Mouse (Mus musculus): ENCODE results near the gene Cyp2j5.
A peak's percentile ranks its signal among the peaks of the same experiment; 100 is the strongest.
"Not testable (repeated sequence)": the region's sequence is repeated elsewhere in the genome, so short reads cannot be mapped to it uniquely, and the experiment has no call there.

Cyp2j5 gene

DNA sequence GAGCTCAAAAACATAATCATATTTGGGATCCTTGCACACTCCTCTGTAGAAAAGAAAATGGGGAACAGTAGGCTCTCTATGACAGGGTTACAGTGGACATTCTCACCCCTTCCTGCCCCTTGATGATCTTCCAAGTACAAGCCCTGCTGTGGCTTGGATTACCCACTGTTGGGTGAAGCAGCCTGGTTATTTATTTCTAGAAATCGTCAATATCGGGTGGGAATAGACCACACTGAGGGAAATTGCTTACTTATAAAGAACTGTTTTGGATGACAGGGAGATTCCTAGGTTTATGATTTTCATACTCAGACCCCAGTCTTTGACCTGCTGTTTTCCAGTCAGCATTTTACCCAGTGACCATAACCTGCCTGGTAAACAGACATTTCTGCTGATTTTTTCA lies at the start of gene Cyp2j5:
TSS of gene Cyp2j5 (minus strand) at position 164 of the 400 bp plus-strand sequence.
- DNase-seq = no peak

DNA sequence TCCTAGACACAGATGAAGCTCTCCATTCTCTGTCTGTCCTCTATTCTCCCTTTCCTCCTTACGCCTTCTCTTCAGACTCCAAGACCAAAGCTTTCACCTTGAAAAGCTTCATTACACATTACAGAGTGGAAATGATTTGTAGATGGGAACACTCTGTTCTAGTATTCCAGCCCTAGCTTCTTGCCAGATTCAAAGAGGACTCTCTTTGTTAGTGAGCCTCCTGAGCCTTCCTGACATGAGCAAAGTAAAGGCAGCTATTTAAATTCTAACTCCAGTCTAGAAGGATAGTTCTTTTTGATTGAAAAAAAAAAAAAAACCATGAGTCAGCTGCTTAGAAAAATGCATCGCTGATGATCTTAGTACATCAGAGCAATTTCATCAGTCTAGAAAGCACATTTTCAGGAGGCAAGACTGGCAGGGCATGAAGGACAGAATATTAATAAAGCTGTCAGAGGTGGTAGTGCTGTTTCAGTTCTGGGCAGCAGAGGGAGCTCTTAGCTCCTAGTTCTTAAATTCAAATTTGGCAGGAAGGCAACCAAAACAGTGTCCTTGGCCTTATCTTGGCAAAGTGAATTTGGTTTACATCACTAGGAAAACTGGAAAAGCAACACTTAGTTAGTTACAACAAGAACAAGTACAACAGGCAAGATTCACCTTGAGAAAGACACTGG lies 41.5 kb upstream of the Cyp2j5 start:
- peak; percentile 63 for DNase-seq

GRCm38 (mm10) chr4:96698218-96698561 lies 34.2 kb upstream of the Cyp2j5 start:
- DNase-seq = no peak

DNA sequence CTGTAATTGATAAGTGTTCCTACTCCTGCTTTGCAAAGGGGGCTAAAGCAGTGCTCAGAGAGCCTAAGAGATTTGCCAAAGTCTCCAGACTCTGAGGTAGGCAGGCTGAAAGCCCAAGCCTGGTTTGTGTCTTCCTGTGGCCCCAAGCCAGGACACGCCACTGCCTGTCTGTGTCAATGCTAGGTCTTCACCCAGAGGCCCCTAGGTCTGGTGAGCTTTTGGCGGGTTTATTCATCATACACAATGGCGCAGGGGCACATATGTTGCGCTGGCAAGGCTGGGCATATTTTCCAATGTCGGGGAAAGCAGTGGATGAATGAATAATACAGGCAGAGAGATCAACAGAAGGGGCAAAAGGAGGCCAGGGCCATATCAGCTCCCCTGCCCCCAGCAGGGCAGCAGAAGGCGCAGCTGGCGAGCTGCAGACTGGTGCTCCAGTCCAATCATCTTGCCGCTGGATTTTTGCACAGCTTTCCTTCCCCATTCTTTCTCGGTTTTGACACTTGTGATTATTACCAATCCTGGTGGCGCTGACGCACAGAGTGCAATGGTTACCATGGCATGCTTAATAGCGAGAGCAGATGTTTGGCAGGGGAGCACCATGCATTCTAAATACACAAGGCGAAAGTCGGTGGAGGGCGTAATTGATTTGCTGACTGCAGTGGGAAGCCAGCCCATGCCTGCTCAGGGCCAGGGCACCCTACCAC lies 33.7 kb upstream of the Cyp2j5 start:
- DNase-seq = no peak

GRCm38 (mm10) chr4:96696614-96697360 lies 32.8 kb upstream of the Cyp2j5 start:
- peak; percentile 68 for DNase-seq

GRCm38 (mm10) chr4:96687358-96687803 lies 23.4 kb upstream of the Cyp2j5 start:
- no peak for DNase-seq

GRCm38 (mm10) chr4:96683474-96683873 lies 19.5 kb upstream of the Cyp2j5 start:
- DNase-seq = no peak

- no peak for DNase-seq
These were observed 17.0 kb upstream of the Cyp2j5 start for GRCm38 (mm10) chr4:96680966-96681365.

GRCm38 (mm10) chr4:96680233-96680632 lies 16.3 kb upstream of the Cyp2j5 start:
- no peak for DNase-seq

DNA sequence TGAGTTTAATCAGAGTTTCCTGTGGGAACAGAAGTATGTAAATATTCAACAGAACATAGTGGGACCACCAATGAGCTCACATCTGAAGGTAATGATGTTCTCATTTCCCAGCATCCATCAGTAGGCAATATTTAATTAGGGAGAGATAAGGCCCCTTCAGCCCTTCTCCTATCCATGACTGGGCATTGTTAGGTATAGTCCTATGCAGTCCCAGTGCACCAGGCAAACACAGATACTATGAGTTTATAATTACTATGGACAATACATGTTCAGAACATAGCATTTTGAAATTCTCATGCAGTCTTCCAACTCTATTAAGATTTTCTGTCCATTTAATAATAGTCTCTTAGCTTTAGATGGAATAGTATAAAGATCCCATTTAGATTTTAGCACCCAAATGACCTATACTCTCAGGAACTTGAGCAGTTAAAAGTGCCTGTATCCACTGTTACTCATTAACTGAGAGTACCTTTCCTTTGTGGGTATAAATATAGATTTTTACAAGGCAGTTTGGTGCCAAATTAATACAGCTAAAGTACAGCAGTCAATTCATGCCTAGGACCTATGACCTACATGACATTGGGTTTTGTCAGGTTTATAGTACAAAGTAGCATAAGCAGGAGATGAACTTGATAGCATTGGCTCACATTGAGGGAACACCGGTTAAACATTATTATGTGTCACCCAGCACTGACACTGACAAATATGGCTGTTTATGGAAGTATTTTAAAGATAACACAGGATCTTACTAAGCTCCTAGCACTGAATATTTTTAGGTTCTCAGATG lies 907 bp upstream of the Cyp2j5 start:
- no peak for DNase-seq

DNA sequence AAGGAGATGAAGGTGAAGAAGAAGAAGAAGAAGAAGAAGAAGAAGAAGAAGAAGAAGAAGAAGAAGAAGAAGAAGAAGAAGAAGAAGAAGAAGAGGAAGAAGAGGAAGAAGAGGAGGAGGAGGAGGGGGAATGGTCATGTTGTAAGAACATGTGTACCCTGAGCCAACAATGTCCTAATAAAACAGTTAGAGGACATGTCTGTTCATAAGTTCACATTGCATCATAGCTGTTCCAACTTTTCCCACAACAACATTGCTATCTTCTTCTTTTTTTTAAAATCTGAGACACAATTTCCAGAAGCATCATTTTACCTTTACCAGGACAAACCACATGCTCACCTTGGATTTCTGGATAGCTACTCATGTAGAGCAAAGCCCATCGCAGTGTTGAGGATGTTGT lies 28.5 kb downstream of the Cyp2j5 start:
- DNase-seq = no peak

DNA sequence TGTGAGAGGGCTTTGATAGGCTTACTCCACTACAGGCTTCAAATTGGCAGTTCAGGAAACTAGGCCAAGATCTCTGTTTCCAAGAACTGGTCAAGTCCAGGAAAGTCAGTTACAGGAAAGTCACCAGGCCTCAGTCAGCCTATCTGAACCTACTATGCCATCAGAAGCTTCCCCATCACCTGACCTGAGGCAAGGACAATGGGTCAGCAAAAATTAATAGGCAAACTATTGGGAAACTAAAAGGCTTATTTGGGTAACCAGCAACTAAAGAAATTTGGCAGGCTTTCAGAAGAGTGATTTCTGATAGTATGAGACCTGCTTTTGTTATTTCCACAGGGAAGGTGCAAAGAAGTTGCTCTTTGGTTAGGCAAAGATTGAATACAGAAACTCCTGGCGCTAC lies 41.5 kb downstream of the Cyp2j5 start:
- DNase-seq = no peak

GRCm38 (mm10) chr4:96591791-96592150 lies 72.2 kb downstream of the Cyp2j5 start:
- DNase-seq = peak; percentile 44

DNA sequence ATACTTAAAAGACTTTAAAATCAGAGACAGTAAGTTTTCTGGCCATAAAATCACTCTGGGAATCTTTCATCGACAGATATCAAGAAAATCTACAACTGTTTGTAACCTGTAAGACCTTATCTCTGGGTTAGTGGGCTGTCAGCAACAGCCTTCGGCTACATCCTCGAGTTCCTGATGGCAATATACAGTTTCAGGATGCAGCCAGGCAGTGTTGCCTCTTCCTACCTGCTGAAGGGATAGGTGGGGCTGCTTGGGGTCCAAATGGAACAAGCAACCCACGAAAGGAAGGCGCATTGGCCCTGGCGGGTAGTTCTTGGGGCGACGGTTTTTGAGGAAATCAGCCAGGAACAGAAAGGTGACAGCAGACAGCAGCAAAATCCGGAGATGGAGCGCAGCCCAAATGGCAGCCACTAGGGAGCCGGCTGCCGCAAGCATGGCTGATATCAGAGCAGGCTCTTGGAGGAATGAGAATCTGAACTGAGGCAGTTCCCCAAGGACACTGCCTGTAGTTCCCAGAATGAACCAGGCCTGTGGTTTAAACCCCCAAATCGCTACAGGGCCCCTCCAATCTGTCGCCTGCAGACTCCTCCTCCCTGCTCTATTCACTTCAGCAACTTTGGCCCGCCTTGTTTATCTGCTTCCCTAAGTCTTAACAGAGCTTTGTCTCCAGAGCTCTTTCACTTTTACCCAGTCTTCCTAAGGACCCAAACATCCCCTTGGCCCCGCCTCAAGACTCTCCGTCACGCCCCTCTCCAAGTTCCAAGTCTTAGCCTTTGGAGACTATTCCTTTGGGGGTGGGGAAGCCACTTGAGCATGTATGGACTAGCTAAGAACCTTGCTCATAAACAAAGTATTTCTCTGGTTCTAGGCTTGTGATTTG lies 72.8 kb downstream of the Cyp2j5 start, which contains the start of gene Cyp2j9:
TSS of gene Cyp2j9 (minus strand) at position 668 of the 880 bp plus-strand sequence.
- no peak for DNase-seq

- peak; percentile 6 for DNase-seq
These were observed 82.4 kb downstream of the Cyp2j5 start for GRCm38 (mm10) chr4:96581425-96582088.

DNA sequence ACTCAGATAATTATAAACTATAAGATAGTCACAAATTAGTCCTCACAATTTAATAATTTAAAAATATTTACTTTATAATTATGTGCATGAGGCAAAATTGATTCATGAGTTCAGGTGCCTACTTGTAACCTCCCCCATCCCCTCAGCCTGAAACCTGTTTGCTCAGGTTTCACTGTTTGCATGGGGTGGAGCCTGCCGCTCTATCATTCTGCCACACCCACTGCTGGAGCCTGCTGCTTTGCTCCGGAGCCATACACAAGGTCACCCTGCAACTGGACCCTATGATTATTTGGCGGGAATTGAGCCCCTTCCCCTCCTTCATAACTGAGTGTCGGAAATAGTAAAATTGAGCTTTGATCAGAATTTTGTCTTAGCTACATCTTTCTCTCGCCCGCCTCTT lies 83.6 kb downstream of the Cyp2j5 start:
- DNase-seq = not testable (repeated sequence)

All from cerebellum, adult 9-10 months (tissue).